ENCODE assay signal across 32 mouse cellular contexts in the genomic region with DNA sequence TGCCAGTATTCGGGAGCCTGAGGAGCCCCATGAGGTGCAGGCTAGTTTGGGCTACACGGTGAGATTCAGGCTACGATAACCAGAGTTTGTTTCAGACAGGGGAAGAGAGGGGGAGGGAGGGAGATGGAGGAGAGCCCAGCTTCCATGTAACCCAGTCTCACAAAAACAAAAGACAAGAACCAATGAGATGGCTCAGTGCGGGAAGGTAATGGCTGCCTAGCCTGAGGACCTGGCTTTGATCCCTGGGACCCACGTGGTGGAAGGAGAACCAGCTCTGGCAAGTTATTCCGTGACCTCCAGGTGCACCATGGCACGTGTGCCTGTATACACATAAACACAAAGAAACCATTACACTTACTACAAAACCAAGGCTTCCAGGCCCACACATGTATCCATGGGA. TPM values are rescaled to one million over a fixed set of nuclear protein-coding genes. Genes with fewer than 3 reads are reported as not detected.
DNase-seq lines count a peak whose midpoint lies in the region; ATAC-seq and TF ChIP-seq lines count a peak whose summit lies in the region.
"Had no signal": no experiment of that assay in that cellular context is flagged by ENCODE, and none has a peak within 500 bp of the region (broad histone marks: within the 10 kb centered on the region; RNA-seq: fewer than 3 reads in every experiment).

No protein-coding gene starts in this region.

- intact Hi-C loops in left cerebral cortex, postnatal 14 days (cut with DNase I), result no loop called here

- H3K4me3 ChIP-seq in layer of hippocampus, adult 2 months, result no peak overlapping the region
- H3K4me3 ChIP-seq in embryonic facial prominence, embryonic 15.5 days (replicated peaks), result no peak overlapping the region
- H3K4me3 ChIP-seq: forebrain, embryonic 15.5 days; heart, embryonic 12.5 days; hindbrain, embryonic 10.5 days; intestine, embryonic 15.5 days; limb, embryonic 10.5 days; midbrain, embryonic 15.5 days; myocyte had no signal

- H3K9me3 ChIP-seq in embryonic facial prominence, embryonic 15.5 days (replicated peaks), result no peaks in the 10 kb centered on the region
- H3K9me3 ChIP-seq: forebrain, embryonic 15.5 days; heart, embryonic 12.5 days; hindbrain, embryonic 10.5 days; intestine, embryonic 15.5 days; limb, embryonic 10.5 days; midbrain, embryonic 15.5 days had no signal

- peak overlapping the region; percentile 72 for H3K27ac ChIP-seq in layer of hippocampus, adult 2 months
- H3K27ac ChIP-seq in embryonic facial prominence, embryonic 15.5 days (replicated peaks), result no peak overlapping the region; the same call in 1 of the 2 replicates
- H3K27ac ChIP-seq: forebrain, embryonic 15.5 days; hindbrain, embryonic 10.5 days; intestine, embryonic 15.5 days; limb, embryonic 10.5 days; midbrain, embryonic 15.5 days had no signal

- H3K4me2 ChIP-seq in embryonic facial prominence, embryonic 15.5 days (replicated peaks), result no peak overlapping the region
- H3K4me2 ChIP-seq: forebrain, embryonic 15.5 days; heart, embryonic 12.5 days; intestine, embryonic 15.5 days; midbrain, embryonic 15.5 days had no signal

- WGBS in embryonic facial prominence, embryonic 15.5 days, result 55% methylated on average over 7 of the region's 7 CpGs

- H3K36me3 ChIP-seq in embryonic facial prominence, embryonic 15.5 days, result peaks cover 32% of the 10 kb centered on the region

- ATAC-seq in embryonic facial prominence, embryonic 15.5 days (ENCODE audit: insufficient number of reproducible peaks, low FRiP score, low TSS enrichment, low read depth), result peak; percentile 35; the same call in 1 of the 2 replicates
- ATAC-seq: forebrain, embryonic 15.5 days; hindbrain, embryonic 16.5 days; intestine, embryonic 15.5 days; midbrain, embryonic 15.5 days had no signal

- H3K27me3 ChIP-seq in embryonic facial prominence, embryonic 15.5 days, result no peaks in the 10 kb centered on the region
- H3K27me3 ChIP-seq: forebrain, embryonic 15.5 days; heart, embryonic 12.5 days; intestine, embryonic 15.5 days; midbrain, embryonic 15.5 days had no signal

- H3K4me1 ChIP-seq in embryonic facial prominence, embryonic 15.5 days, result 0 out of 2 replicates have a peak, but pooled peaks cover 5% of the 10 kb centered on the region
- H3K4me1 ChIP-seq: forebrain, embryonic 15.5 days; heart, embryonic 12.5 days; intestine, embryonic 15.5 days; limb, embryonic 10.5 days; midbrain, embryonic 15.5 days had no signal

- no peak overlapping the region for H3K9ac ChIP-seq in embryonic facial prominence, embryonic 15.5 days
- H3K9ac ChIP-seq: forebrain, embryonic 15.5 days; heart, embryonic 12.5 days; intestine, embryonic 15.5 days; midbrain, embryonic 15.5 days had no signal

- TF ChIP-seq CTCF in layer of hippocampus, adult 2 months (conservative IDR thresholded peaks at IDR 0.05), result no peak

- DNase-seq in cerebellum, postnatal 10 days, result peak; percentile 40 to 45
- DNase-seq in cerebellum, adult 9-11 months, result no peak
- no peak for DNase-seq in layer of hippocampus, adult 2 months (ENCODE audit: low spot score in 2 of 2)
- DNase-seq in layer of hippocampus, adult 18-20 months (ENCODE audit: low spot score in 2 of 2), result no peak
- peak; percentile 68 to 83 for DNase-seq in kidney, postnatal 25 days
- no peak for DNase-seq in left cerebral cortex, postnatal 14 days (ENCODE audit: low spot score in 2 of 2)
- DNase-seq in gastrocnemius, adult 8-10 months (ENCODE audit: low spot score in 2 of 2), result no peak
- DNase-seq: adrenal gland, postnatal 25 days; cerebellum, adult 8-10 months; gastrocnemius, postnatal 14 days; heart, adult 18-20 months; heart, postnatal 10 days; layer of hippocampus, postnatal 36 days; liver; lung, adult 2 months; lung, postnatal 36 days; right cerebral cortex, postnatal 4 days; thymus, postnatal 25 days had no signal

RNA-seq across cellular contexts. Expression of a gene that starts 10.3 kb away (rescaled TPM):
- 1 to 10 TPM; 3.4 to 6.0 TPM for total RNA-seq in layer of hippocampus, adult 2 months (2021)
- 1 to 10 TPM; 4.7 to 4.9 TPM for total RNA-seq in layer of hippocampus, adult 18-20 months (2021)
- polyA plus RNA-seq in embryonic facial prominence, embryonic 15.5 days (2015; fragmentation: Nextera tagmentation; extraction: Ambion mirVana), result not detected in 2 replicates
- total RNA-seq in left cerebral cortex, postnatal 14 days (2021), result 10 to 100 TPM; 17.7 to 18.3 TPM
- under 1 TPM in 1 of 4 experiments, not detected in 3; 0.70 TPM for total RNA-seq in gastrocnemius, adult 8-10 months (2022)
- total RNA-seq: gastrocnemius, postnatal 14 days; heart, postnatal 10 days had no signal
- polyA plus RNA-seq: brain, embryonic 14.5 days; embryonic facial prominence, embryonic 11.5 days; hindbrain, embryonic 10.5 days; intestine, embryonic 15.5 days; limb, embryonic 10.5 days; stomach, embryonic 14.5 days had no signal

RNA-seq across cellular contexts. Expression of a gene that starts 17.6 kb away (rescaled TPM):
- 10 to 100 TPM; 78.2 to 83.7 TPM for total RNA-seq in layer of hippocampus, adult 2 months (2021)
- total RNA-seq in layer of hippocampus, adult 18-20 months (2021), result 10 to 100 TPM; 75.1 to 91.6 TPM
- polyA plus RNA-seq in embryonic facial prominence, embryonic 15.5 days (2015; fragmentation: Nextera tagmentation; extraction: Ambion mirVana), result 78.0 and 80.7 TPM in 2 replicates
- total RNA-seq in left cerebral cortex, postnatal 14 days (2021), result 10 to 100 TPM; 77.1 to 81.3 TPM
- total RNA-seq in gastrocnemius, adult 8-10 months (2022), result 100 to 1,000 TPM; 372 to 412 (median 383) TPM

RNA-seq across cellular contexts. Expression of a gene that starts 17.6 kb away (rescaled TPM):
- 10 to 100 TPM; 60.9 to 67.2 TPM for total RNA-seq in layer of hippocampus, adult 2 months (2021)
- 10 to 100 TPM; 69.4 to 77.1 TPM for total RNA-seq in layer of hippocampus, adult 18-20 months (2021)
- polyA plus RNA-seq in embryonic facial prominence, embryonic 15.5 days (2015; fragmentation: Nextera tagmentation; extraction: Ambion mirVana), result 81.7 and 92.5 TPM in 2 replicates
- total RNA-seq in left cerebral cortex, postnatal 14 days (2021), result 10 to 100 TPM; 73.9 to 76.7 TPM
- total RNA-seq in gastrocnemius, adult 8-10 months (2022), result 10 to 100 TPM; 25.4 to 55.4 (median 29.0) TPM

RNA-seq across cellular contexts. Expression of a gene that starts 36.7 kb away (rescaled TPM):
- total RNA-seq in layer of hippocampus, adult 2 months (2021), result 10 to 100 TPM; 69.1 to 71.4 TPM
- 10 to 100 TPM; 66.0 to 73.6 TPM for total RNA-seq in layer of hippocampus, adult 18-20 months (2021)
- 132 and 135 TPM in 2 replicates for polyA plus RNA-seq in embryonic facial prominence, embryonic 15.5 days (2015; fragmentation: Nextera tagmentation; extraction: Ambion mirVana)
- total RNA-seq in left cerebral cortex, postnatal 14 days (2021), result 10 to 100 TPM; 52.0 to 60.5 TPM
- 10 to 100 TPM; 52.3 to 61.1 (median 56.1) TPM for total RNA-seq in gastrocnemius, adult 8-10 months (2022)

RNA-seq across cellular contexts. Expression of a gene that starts 48.7 kb away (rescaled TPM):
- total RNA-seq in layer of hippocampus, adult 2 months (2021), result 100 to 1,000 TPM; 396 to 397 TPM
- 100 to 1,000 TPM; 400 to 401 TPM for total RNA-seq in layer of hippocampus, adult 18-20 months (2021)
- polyA plus RNA-seq in embryonic facial prominence, embryonic 15.5 days (2015; fragmentation: Nextera tagmentation; extraction: Ambion mirVana), result 13.2 and 13.7 TPM in 2 replicates
- total RNA-seq in left cerebral cortex, postnatal 14 days (2021), result 100 to 1,000 TPM; 664 to 689 TPM
- total RNA-seq in gastrocnemius, adult 8-10 months (2022), result 1 to 10 TPM in 3 of 4 experiments, under 1 TPM in 1; 0.89 to 1.4 (median 1.2) TPM
- total RNA-seq: common myeloid progenitor, adult 5-6 weeks; megakaryocyte-erythroid progenitor cell, adult 5-6 weeks had no signal

Comparison
In these comparisons a context has a peak if more than half of its experiments do, and no peak if none do; other contexts are left out.
1. DNase-seq: peak in cerebellum, postnatal 10 days (2 of 2) and kidney, postnatal 25 days (2 of 2); none in cerebellum, adult 9-11 months (single experiment), layer of hippocampus, adult 2 months (0 of 2), layer of hippocampus, adult 18-20 months (0 of 2), left cerebral cortex, postnatal 14 days (0 of 2) and gastrocnemius, adult 8-10 months (0 of 2).
2. RNA of a gene that starts 17.6 kb away (total RNA-seq): 372 to 412 TPM in gastrocnemius, adult 8-10 months; 75.1 to 91.6 TPM in layer of hippocampus, adult 18-20 months, 78.2 to 83.7 TPM in layer of hippocampus, adult 2 months and 77.1 to 81.3 TPM in left cerebral cortex, postnatal 14 days; every median in the first group is over 4 times any median in the second.